Mouse (Mus musculus) adrenal gland, postnatal 14 days (tissue): ENCODE data around the gene Gm10643. TPM values are rescaled to one million over a fixed set of nuclear protein-coding genes. Genes with fewer than 3 reads are reported as not detected.

Source experiments
- DNase-seq: peaks from one replicate; pipeline ENCODE4 v3.0.0; 2021; ENCODE audit warnings: mixed read lengths
- long read RNA-seq, 2 experiments: library from polyadenylated mRNA; stranded (forward); transcript quantifications; one replicate each; pipeline ENCODE4 v2.0.0; 2021
- total RNA-seq: library from RNA; stranded (reverse); gene quantifications from 2 replicates; pipeline ENCODE4 v1.2.3, GENCODE M21; 2021

Gm10643 gene
- total RNA-seq: 2.9 and 3.0 TPM in 2 replicates
- long read RNA-seq, experiment 1, partial matches to known transcripts: 0 of 1 reads
- long read RNA-seq, experiment 1, other reads (novel, unspliced or antisense): 0 of 1 reads
- long read RNA-seq, experiment 2, partial matches to known transcripts: 0 of 2 reads
- long read RNA-seq, experiment 2, other reads (novel, unspliced or antisense): 0 of 2 reads

DNA sequence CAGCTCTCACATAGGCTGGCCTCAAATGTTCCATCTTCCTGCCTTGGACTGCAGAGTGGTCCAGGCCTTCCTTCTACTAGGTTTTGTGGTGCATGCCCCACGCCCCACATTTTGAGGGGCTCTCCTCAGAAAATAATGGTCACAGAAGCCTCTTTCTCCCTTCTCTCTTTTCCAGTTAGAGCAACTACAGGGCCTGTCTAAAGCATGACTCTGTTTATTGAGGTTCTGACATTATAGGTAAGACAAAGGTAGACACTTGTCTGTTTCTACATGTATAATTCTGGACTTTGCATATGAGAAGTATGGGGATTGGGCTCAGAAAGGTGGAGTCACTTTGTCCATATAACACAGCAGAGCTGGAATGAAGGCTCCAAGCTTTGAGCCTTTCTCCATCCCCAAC is at the start of gene Gm10643:
TSS of gene Gm10643 (minus strand) at position 101 of the 400 bp plus-strand sequence.
- no peak for DNase-seq

DNA sequence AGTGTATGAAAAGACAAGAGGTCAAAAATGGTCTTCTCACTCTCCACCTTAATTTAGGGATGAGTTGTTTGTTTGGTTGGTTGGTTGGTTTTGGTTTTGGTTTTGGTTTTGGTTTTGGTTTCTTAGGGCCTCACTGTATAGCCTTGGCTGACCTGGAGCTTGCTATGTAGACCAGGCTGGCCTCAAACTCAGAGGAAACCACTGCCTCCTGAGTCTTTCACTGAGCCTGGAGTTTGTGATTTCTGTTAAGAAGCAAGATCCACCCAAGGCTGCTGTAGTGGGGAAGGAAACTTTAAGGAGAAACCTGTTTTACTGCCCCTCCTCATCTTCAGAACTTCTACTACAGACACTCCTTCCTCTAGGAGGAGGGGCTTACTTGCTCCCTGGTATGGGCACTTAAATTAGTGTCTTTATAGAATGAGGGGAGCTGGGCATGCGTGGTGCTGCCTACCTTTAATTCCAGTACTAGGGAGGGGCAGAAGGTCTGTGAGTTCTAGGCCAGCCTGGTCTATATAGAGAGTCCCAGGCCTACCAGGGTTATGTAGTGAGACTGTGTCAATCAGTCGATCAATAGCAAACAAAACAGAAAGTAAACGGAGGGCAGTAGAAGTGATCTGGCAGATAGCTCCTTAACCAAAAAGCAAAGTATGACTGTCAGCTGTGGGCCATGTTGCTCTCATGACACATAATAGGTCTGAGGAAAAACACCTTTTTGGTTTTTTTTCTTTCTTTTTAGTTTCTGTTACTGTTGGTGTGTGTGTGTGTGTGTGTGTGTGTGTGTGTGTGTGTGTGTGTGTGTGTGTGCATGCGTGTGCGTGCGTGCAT is 41.5 kb upstream of the Gm10643 start:
- no peak for DNase-seq

DNA sequence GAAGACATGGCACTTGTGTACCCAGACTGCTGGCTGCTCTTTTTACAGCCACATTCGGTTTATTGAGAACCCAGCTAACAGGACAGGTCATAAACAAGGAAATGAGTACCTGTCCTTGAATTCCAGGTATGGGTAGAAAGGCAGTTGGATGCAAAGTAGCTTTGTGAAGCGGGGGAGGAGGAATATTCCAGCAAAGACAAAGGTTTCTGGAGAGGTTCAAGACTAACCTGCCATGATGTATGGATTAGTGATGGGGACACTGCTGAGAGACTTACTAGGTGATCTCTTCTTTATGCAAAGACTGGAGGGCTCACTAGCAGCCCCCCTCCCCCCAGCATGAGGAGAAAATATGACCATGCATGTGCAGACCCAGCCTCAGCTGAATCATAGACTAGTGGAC is 40.7 kb upstream of the Gm10643 start:
- DNase-seq: no peak

DNA sequence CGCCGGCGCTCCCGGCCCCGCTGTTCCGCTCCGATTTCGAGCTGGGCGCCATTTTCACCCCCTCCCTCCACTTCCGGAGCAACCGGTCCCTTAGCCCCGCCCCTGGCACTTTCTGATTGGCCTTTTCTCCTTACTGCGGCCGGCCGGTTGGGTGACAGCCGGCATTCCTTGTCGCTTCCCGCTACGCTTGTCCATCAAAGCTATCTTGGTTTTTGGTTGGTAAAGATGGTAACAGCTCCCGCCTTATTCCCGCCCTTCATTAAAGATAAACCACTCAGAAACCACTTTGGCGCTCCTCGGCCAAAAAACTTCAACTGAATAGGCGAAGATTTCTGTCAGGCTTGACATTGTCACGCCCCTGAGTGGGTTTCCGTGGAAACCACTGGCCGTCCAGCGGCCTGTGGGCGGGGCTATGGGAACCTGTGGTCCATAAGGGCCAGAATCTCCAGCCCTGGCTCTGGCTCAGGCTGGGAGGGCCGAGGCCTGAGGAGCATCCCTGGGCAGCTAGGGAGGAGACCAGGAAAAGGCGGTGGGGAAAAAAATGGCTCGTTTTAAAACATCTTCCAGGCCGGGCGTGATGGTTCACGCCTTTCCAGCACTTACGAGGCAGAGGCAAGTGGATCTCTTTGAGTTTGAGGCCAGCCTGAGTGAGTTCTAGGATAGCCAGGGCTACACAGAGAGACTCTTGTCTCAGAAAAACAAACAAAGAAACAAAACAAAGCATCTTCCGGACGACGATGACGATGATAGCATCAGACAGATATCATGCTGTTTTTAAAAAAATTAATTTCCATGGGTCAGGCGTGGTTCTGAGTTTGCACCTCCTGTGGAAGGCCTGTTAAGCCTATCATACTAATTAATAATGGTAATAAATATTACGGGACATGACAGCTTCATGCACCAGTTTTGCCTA is 40.0 kb upstream of the Gm10643 start, which contains the start of gene Dcaf15:
TSS of gene Dcaf15 (minus strand) at position 72 of the 913 bp plus-strand sequence.
- peak; percentile 99 for DNase-seq

DNA sequence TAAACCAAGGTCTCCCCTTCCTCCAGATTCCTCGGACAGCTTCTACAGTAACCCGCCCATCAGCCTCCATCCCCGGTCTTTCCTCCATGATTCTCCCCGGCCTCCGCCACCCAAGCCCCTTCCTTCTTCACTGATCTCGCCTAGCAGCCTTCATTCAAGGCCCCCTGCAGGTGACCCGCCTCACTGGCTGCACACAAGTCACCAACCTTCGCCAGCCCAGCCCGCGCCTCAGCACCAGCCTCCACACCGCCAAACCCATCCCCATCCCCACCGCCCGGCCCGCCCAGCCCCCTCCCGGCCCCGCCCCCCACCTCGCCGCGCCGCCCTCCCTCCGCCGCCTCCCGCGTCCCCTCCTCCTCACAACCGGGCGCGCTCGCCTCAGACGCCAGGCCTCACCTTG is 39.3 kb upstream of the Gm10643 start:
- DNase-seq: peak; percentile 74

DNA sequence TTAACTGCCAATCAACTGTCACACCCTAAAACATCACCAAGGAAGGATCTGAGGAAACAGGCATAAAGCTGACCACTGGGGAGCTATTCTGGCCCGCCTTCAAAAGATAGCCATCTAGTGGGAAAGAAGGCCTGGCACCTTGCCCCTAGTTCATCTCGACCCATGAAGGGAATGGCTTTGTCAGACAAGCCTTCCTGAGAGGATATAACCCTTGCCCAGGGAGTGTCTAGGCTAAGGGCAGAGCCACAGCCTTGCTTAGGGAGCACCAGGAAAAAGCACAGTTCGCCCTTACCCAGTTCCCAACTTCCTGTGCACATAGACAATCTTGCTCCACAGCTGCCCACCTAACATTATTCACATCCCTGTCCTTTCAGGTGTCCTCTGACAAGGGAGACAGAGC is 38.7 kb upstream of the Gm10643 start:
- peak; percentile 60 for DNase-seq

DNA sequence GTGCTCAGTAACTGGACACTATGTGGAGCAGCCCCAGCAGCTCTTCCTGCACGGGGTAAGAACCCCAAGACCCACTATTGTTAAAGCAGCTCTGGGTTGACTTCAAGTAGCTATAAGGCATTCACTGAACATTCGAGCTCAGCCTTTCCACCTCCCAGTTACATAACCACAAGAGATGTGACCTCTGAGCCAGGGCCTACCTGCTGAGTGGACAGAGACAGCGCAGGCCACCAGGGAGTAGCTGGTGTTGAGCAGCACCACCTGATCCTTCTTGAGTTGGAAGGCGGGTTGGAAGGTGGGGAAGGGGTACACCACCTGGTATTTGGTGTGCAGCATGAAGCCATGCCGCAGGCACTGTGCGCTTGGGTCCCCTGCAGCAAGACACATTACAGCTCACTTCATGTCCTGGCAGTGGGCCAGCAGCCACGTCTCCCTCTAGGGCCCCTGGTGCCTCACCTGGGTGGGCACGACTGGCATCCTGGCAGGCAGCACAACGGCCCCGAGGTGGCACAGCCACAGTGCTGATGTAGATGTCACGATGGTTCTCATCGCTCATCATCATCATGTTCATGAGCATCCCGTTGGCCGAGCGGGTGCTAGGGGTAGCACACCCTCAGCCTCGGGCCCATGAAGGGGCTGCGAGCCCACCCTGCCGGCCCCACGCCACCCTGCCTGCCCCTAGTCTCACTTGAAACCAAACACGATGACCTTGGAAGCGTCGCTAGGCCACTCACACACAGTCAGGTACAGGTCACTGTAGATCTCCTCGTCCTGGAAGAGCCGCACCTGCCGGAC is 36.7 kb upstream of the Gm10643 start:
- DNase-seq: no peak

DNA sequence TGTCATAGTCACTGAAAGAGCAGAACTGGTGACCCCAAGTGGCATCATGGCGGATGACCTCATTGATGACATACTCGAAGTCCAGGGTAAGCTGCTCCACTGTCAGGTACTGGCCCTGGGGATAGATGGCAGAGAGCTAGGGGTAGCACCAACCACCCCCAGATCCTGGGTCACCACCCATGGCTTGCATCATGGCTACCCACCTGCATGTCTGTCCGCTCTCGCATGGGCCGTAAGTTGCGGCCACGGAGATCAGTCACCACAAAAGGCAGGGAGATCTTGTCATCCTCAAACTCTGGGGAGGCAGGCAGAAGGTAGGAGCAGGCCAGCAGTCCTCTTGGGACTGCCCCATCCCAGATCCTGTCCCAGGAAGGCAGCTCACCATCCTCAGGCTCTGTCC is 33.4 kb upstream of the Gm10643 start:
- no peak for DNase-seq

DNA sequence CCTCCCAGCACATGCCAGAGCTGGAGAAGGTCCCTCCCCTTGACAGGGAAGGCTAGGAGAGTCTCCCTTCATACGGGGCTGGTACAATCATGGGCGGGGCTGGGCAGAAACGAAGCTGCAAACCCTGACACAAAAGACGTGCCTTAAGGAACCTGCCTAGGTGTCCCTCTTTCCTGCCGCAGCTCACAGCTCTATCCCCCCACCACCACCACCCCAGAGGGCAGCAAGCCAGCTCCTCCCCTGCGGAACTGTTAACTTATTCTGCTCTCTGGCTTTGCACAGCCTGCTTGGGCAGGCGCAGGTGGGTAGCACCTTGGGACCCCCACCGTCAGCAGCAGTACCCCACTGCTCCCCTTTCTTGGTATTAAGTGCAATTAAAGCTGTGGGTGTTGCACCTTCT is 31.1 kb upstream of the Gm10643 start:
- no peak for DNase-seq

DNA sequence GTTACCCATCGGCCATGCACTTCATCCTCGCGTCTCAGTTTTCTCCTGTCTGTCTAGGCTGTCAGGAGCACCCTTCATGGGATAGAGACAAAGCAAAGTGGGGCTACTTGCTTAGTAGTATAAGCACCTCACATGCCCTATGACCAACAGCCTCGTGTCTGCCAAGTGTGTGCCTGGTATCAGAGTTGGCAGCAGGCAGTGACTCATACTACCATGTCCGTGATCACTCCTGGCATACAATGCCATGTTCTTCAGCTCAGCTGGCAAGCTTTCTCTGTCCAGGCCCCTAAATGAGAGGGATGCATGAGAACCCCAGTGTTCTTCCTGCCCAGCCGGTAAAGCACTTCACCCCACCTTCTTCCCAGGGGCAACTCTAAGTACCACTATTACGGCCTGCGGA is 25.6 kb upstream of the Gm10643 start:
- DNase-seq: peak; percentile 71

DNA sequence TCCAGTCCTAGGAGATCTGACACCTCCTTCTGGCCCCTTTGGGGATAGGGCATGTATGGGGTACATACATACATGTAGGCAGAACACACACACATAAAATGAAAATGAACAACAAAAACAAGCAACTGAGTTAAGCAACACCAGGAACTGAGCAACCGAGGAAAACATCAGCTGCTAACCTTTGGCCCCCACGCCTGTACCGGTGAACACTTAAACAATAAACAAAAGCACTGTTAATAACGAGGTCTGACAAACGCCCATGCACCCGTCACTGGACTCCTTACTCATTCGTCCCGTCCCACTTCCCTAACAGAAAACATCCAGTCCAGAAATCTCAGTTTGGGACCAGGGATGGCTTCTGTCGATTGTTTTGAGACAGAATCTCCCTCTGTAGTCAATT is 24.3 kb upstream of the Gm10643 start:
- DNase-seq: no peak

DNA sequence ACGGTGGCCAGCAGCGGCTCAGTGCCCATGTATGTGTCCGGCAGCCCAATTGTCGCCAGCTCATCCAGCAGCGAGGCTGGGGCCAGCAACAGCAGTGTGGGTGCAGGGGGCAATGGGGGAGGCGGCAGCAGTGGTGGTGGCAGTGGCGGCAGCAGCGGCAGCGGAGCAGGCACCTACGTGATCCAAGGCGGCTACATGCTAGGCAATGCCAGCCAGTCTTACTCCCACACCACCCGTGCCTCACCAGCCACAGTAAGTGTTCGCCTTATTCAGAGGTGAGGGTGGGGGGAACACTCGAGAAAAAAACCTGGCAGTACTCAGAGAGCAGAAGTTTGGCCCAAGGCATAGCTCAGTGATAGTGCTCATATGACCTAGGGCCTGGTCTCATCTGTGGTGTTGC is 22.9 kb upstream of the Gm10643 start:
- no peak for DNase-seq

DNA sequence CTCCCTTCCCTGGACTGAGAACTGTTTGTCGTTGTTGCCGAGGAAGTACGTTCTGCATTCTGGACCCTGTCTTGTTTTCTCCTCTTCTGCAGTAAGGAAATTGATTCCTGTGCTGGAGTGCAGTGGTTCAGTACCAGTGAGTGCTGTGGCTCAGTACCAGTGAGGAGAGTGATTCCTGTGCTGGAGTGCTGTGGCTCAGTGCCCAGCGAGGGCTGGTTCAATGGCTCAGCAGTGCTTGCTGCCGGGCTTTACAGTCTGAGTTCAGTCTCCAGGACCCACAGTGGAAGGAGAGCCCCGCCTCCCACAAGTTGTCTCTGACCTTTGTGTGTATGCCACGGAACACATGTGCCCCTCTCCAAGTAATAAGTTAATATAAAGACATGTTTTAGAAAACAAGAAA is 22.2 kb upstream of the Gm10643 start:
- no peak for DNase-seq

DNA sequence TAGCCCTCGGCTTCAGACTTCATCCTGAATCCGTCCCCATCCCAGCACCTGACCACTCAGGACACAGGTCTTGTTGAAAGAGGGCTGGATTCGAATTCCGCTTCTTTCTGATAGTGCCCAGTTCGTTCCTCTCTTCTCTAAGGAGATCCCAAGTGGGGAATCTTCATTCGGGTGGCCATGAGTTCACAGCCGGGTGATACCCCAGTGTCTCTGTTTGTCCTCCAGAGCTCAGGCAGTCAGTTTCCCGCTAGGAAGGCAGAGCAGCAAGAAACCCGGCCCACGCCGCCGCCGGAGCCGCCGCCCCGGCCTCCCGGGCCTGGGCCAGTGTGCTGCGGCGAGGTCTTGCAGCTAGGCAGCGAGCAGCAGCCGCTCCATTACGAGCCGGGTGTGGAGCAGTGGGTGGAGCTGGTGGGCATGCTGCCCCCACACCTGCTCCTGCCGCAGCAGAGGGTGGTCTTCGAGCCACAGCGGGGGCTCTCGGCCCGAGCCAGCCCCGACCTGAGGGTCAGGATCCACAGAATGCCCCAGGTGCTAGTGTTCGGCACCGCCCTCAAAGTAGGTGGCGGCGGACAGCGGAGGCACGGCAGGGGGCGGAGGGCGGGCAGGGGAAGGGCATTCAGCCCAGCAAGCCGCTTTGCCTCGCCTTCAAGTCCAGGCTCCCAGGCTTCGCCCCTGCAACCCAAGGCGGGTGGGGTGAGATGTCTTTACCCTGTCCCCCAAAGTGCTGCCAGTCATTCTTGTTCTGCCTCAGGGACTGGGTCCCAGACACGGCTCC is 19.6 kb upstream of the Gm10643 start:
- DNase-seq: no peak

DNA sequence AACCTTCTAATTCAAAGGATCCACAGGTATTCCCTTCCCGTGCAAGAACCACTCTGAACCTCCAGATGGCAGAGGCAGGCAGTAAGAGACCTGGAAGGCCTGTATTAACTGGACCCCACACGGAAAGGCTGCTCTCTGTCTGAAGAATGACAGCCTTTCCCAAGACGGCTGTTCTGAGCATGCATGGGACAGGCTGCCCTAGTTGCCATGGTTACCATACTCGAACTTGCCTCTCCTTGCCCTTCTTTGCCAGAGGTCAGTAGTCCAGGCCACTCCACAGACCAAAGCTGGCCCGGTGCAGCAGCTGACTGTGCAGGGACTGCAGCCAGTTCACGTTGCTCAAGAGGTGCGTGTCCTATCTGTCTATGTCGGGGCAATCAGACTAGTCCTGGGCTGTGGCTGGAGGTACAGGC is 18.9 kb upstream of the Gm10643 start:
- DNase-seq: peak; percentile 71

DNA sequence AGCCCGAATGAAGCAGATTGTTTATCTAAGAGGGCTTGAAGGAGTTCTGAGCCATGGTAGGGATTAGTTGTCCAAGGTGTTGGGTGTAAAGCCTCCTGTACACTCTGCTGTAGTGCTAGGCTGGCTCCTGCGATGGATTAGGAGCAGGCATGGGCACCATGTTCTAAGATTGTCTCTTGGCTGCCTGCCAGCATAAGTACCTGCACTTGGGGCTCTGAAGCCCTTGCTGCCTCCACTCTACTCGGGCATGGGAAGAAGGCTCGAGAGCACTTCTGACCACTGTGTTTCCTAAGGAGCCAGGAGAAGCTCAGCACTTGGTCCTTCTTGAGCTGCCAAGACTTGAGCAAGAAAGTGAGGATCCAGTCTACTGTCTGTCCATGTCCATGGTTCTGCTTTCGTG is 14.3 kb upstream of the Gm10643 start:
- DNase-seq: no peak

DNA sequence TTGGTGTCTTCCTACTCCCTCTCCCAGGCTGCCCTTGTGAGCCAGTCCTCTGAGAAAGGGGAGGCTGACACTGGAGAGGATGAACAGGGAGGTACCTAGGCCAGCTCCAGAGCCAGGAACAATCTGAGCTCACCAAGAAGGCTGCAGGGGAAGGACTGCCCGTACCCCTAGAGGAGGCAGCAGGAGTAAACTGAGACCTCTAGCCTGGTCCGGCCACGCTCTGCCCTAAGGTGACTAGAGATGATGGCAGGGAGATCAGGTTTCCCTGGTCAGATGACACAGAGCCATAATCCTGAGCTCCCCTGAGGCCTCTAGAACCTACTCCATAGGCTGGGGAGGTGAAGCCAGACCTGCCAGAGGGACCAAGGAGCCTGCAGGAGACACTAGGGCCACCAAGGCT is 11.9 kb upstream of the Gm10643 start:
- DNase-seq: no peak

DNA sequence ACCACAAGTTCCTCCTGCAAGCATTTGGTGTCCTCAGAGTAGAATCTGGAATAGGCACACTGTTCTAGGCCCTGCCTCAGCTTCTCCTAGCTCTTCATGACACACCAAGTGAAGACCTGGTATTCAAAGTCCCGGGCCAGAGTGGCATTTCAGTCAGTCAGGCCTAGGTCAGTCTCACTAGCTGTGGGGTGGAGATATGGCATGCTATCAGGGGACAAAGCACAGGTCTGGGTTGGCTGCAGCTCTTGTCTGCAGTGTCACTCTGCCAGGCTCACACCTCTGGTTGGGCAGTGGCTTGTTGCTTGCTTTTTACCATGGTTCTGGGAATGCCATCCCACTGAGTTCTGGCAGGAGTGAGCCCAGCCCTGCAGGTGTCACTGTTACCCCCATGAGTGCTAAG is 11.5 kb upstream of the Gm10643 start:
- DNase-seq: no peak

DNA sequence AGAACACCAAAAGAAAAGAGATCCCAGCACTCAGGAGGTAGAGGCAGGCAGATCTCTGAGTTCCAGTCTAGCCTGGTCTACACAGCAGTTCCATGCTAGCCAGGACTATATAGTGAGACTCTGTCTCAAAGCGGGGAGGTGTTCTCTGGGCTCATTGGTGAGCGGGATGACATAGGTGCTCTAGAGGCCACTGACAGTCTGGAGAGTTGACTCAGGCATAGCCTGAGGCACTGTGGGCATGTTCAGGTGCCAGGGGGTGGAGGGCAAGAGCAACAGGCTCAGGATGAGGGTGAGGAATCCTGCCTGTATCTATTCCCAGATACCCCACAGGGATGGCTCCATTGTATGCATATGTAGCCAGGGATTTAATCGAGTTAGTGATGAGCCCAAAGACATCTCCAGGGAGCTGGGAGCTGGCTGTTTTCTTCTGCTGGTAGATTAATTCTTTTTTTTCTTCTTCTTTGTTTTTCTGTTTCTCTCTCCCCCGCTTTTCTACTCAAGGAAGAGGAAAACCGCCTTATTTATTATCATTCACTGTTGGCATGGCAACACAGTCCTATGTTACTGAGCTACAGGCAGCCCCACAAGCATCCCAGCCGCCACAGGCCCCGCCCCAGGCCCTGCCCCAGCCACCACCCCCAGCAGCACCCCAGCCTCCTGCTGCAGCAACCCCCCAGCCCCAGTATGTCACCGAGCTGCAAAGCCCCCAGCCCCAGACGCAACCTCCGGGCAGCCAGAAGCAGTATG is 8.5 kb upstream of the Gm10643 start:
- DNase-seq: no peak

DNA sequence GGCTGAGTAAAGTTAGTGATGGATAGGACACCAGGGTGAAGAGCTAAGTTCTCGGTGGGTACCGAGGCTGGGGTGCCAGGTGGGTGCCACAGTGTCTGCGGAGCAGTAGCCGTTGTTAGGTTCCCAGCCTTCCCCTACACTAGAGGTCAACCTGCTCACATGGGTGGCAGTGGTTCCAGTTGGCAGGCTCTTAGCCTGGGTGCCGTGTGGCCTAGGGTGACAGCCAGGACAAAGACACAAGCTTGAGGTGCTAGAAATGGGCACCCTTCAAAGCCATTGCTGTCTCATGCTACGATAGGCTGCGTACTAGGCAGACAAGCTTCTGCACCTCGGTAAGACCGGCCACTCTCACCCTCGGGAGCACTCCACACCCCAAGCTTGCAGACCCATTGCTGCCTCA is 7.4 kb upstream of the Gm10643 start:
- DNase-seq: no peak

DNA sequence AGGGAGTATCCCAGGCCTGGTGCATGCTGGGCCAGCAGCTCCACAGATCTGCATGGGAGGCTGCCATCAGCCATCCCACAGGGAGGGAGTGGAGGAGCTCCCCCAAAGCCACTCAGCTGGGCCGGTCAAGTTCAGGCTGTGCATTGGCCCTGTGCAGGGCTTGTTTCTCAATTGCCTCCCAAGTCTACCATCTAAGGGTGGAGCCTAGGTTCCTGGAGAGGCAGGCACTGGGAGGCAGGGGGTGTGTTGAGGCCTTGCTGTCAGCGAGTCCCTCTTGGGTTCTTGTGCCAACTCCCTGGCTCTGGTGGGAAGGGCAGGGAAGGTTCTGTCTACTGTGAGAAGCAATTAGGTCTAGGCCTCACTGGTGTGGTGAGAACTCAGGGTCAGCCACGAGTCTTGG is 7.0 kb upstream of the Gm10643 start:
- peak; percentile 55 for DNase-seq
